Mouse (Mus musculus) inflammation-experienced regulatory T-cells, adult 6 months (primary cell): Measurements from ENCODE around the gene Ndufv1. TPM values are rescaled to one million over a fixed set of nuclear protein-coding genes. Genes with fewer than 3 reads are reported as not detected.
"Not testable (repeated sequence)": the region's sequence is repeated elsewhere in the genome, so short reads cannot be mapped to it uniquely, and the experiment has no call there.

Experiments
- ATAC-seq: one replicate; pipeline ENCODE4 v1.8.0; 2017
- polyA plus RNA-seq, 3 experiments: library from polyadenylated mRNA; unstranded; fragments of 100-300 nt; shearing (Covaris generic); gene quantifications; one replicate each; pipeline ENCODE4 v1.2.1; 2017

Ndufv1 gene
- polyA plus RNA-seq, 3 experiments from 2014 or later: 104 to 136 (median 114) TPM

- no peak for ATAC-seq
These were observed 45.3 kb downstream of the Ndufv1 start for GRCm38 (mm10) chr19:3967258-3967657.

GRCm38 (mm10) chr19:3966330-3967075 lies 46.1 kb downstream of the Ndufv1 start:
- no peak for ATAC-seq

GRCm38 (mm10) chr19:3964030-3964429 lies 48.6 kb downstream of the Ndufv1 start:
- ATAC-seq: no peak

DNA sequence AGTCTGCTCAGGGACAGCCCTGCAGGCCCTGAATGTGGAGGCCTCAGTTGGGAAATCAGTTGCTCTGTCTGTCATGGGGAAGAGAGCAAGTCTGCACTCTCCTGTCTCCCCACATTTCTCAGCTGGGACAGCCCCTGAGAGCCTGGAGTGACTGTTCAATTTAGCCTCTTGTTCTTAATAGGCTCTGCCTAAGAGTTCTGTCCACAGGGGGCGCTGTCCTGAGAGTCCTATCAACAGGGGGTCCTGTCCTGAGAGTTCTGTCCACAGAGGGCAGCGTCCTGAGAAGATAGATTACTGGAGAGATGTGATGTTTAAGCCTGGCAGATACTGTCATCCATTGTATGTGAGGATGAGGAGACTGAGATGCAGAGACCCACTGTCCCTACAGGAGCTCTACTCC lies 50.1 kb downstream of the Ndufv1 start:
- no peak for ATAC-seq

GRCm38 (mm10) chr19:3961805-3962204 lies 50.8 kb downstream of the Ndufv1 start:
- not testable (repeated sequence) for ATAC-seq

DNA sequence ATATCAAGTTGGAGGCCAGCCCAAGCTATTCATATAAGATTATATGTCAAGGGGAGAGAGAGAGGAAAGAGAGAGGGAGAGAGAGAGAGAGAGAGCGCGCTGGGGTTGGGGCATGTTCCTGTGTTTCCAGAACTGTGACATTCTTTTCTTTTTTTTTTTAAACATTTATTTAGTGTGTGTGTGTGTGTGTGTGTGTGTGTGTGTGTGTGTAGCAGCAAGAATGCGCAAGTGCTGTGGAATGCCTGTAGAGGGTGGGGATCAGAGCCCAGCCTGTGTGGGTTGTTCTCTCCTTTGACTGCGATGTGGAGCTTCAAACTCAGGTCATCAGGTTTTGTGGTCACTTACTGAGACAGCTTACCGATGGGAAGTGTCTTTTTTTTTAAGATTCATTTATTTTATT lies 52.4 kb downstream of the Ndufv1 start:
- no peak for ATAC-seq

DNA sequence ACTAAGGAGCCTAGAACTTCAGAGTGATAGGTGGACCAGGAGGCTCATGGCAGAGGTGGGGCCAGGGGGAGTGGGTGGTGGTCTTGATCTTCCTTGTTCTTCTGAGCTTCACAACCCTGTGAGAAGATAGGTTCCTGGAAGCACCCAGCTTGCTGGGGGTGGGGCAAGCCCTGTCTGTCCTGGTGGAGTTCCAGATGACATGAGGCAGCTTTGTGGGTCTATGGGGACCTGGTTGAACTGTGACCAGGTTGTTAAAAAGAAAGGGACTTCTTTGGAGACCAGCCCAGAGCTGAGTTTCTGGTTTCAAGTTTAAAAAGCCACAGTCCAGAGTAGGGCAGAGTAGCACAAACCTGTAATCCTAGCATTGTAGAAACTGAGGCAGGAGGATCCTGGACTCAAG lies 53.6 kb downstream of the Ndufv1 start:
- no peak for ATAC-seq

DNA sequence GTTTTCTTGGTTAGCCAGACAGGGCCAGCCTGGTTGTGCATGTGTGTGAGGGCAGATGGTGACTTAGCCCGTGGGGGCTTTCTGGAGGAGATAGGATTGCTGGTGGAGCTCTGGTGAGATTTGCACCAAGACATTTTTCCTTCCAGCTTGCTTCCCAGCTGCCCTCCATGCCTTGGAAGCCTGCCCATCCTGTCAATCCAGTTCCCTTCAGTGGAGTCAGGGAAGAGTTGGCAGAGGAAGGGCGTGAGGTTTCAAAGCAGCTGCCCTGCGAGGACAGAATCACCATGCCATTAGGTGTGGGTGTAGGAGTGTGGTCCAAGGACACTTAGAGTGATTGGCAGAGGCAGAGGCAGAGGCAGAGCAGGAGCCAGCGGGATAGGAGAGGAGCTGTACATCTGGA lies 54.1 kb downstream of the Ndufv1 start, which contains the start of gene Aldh3b3:
Gene Aldh3b3, plus strand, starts transcription at position 176 of the 400 bp plus-strand sequence.
- ATAC-seq: no peak

Other genes with a start within 250 kb of the Ndufv1 start
- 10 to 100 TPM; 25.1 to 41.5 (median 32.7) TPM for gene Kmt5b, start 245.4 kb downstream of the Ndufv1 start, polyA plus RNA-seq
- gene Chka, start 161.0 kb downstream of the Ndufv1 start, polyA plus RNA-seq: 1 to 10 TPM; 1.6 to 4.9 (median 4.3) TPM
- 10 to 100 TPM; 57.2 to 85.0 (median 60.4) TPM for gene Tcirg1, start 105.7 kb downstream of the Ndufv1 start, polyA plus RNA-seq
- 100 to 1,000 TPM; 219 to 266 (median 256) TPM for gene Ndufs8, start 100.0 kb downstream of the Ndufv1 start, polyA plus RNA-seq
- gene Aldh3b1, start 83.0 kb downstream of the Ndufv1 start, polyA plus RNA-seq: under 1 TPM in 1 of 3 experiments, not detected in 2; 0.36 TPM
- 10 to 100 TPM; 23.5 to 38.0 (median 26.2) TPM for gene Unc93b1, start 77.6 kb downstream of the Ndufv1 start, polyA plus RNA-seq
- not detected for gene Aldh3b3, start 54.2 kb downstream of the Ndufv1 start, polyA plus RNA-seq
- not detected for gene Aldh3b2, start 40.5 kb downstream of the Ndufv1 start, polyA plus RNA-seq
- gene Acy3, start 26.2 kb downstream of the Ndufv1 start, polyA plus RNA-seq: 1 to 10 TPM in 2 of 3 experiments, under 1 TPM in 1; 0.73 to 2.3 (median 2.2) TPM
- gene Tbx10, start 20.1 kb downstream of the Ndufv1 start, polyA plus RNA-seq: not detected
- 10 to 100 TPM; 10.3 to 16.2 (median 15.9) TPM for gene Nudt8, start 12.2 kb downstream of the Ndufv1 start, polyA plus RNA-seq
- gene Gm49405, start 12.2 kb downstream of the Ndufv1 start, polyA plus RNA-seq: under 1 TPM; 0.16 to 0.99 (median 0.44) TPM
- gene Doc2g, start 9.5 kb downstream of the Ndufv1 start, polyA plus RNA-seq: 1 to 10 TPM in 2 of 3 experiments, under 1 TPM in 1; 0.31 to 2.8 (median 1.6) TPM
- gene Gstp1, start 25.2 kb upstream of the Ndufv1 start, polyA plus RNA-seq: 100 to 1,000 TPM; 417 to 553 (median 508) TPM
- 10 to 100 TPM in 1 of 3 experiments, 1 to 10 TPM in 1, under 1 TPM in 1; 0.72 to 12.0 (median 5.0) TPM for gene Gstp2, start 33.2 kb upstream of the Ndufv1 start, polyA plus RNA-seq
- 100 to 1,000 TPM; 178 to 293 (median 197) TPM for gene Gstp3, start 46.8 kb upstream of the Ndufv1 start, polyA plus RNA-seq
- gene Cabp2, start 68.8 kb upstream of the Ndufv1 start, polyA plus RNA-seq: not detected
- gene Cdk2ap2, start 84.4 kb upstream of the Ndufv1 start, polyA plus RNA-seq: 100 to 1,000 TPM; 329 to 406 (median 406) TPM
- 100 to 1,000 TPM in 1 of 3 experiments, 10 to 100 TPM in 2; 80.6 to 147 (median 88.8) TPM for gene Pitpnm1, start 87.2 kb upstream of the Ndufv1 start, polyA plus RNA-seq
- 100 to 1,000 TPM; 171 to 228 (median 197) TPM for gene Aip, start 113.1 kb upstream of the Ndufv1 start, polyA plus RNA-seq
- under 1 TPM in 1 of 3 experiments, not detected in 2; 0.22 TPM for gene Gpr152, start 127.0 kb upstream of the Ndufv1 start, polyA plus RNA-seq
- 1 to 10 TPM in 1 of 3 experiments, under 1 TPM in 2; 0.91 to 1.1 (median 0.97) TPM for gene Cabp4, start 131.2 kb upstream of the Ndufv1 start, polyA plus RNA-seq
- 100 to 1,000 TPM; 228 to 269 (median 241) TPM for gene Coro1b, start 135.8 kb upstream of the Ndufv1 start, polyA plus RNA-seq
- 100 to 1,000 TPM; 802 to 889 (median 855) TPM for gene Ptprcap, start 140.8 kb upstream of the Ndufv1 start, polyA plus RNA-seq
- 10 to 100 TPM; 26.3 to 35.3 (median 30.1) TPM for gene Rps6kb2, start 150.5 kb upstream of the Ndufv1 start, polyA plus RNA-seq
- gene Carns1, start 162.7 kb upstream of the Ndufv1 start, polyA plus RNA-seq: 10 to 100 TPM in 2 of 3 experiments, 1 to 10 TPM in 1; 5.2 to 12.9 (median 11.9) TPM
- 100 to 1,000 TPM; 608 to 658 (median 621) TPM for gene Tbc1d10c, start 178.5 kb upstream of the Ndufv1 start, polyA plus RNA-seq
- gene Ppp1ca, start 179.3 kb upstream of the Ndufv1 start, polyA plus RNA-seq: 1,000 to 10,000 TPM in 1 of 3 experiments, 100 to 1,000 TPM in 2; 808 to 1,210 (median 823) TPM
- gene Rad9a, start 188.9 kb upstream of the Ndufv1 start, polyA plus RNA-seq: 10 to 100 TPM; 43.6 to 63.0 (median 59.1) TPM
- gene Clcf1, start 201.4 kb upstream of the Ndufv1 start, polyA plus RNA-seq: 10 to 100 TPM; 13.4 to 51.6 (median 33.9) TPM
- not detected for gene AC109138.7, start 201.6 kb upstream of the Ndufv1 start, polyA plus RNA-seq
- 100 to 1,000 TPM in 2 of 3 experiments, 10 to 100 TPM in 1; 96.4 to 134 (median 118) TPM for gene Pold4, start 219.1 kb upstream of the Ndufv1 start, polyA plus RNA-seq